ENCODE assay signal across 8 mouse cellular contexts in genomic region chr4:135872015-135872414, GRCm38 (mm10). TPM values are rescaled to one million over a fixed set of nuclear protein-coding genes. Genes with fewer than 3 reads are reported as not detected.
A peak's percentile ranks its signal among the peaks of the same experiment; 100 is the strongest.
DNase-seq lines count a peak whose midpoint lies in the region; ATAC-seq and TF ChIP-seq lines count a peak whose summit lies in the region.

No protein-coding gene starts in this region.

- H3K9ac ChIP-seq in embryonic facial prominence, embryonic 14.5 days (ENCODE audit: low read depth, low read length), result peak overlapping the region; percentile 91
- peak overlapping the region; percentile 92 for H3K9ac ChIP-seq in neural tube, embryonic 13.5 days

- H3K4me3 ChIP-seq in left cerebral cortex, adult 2 months, result peak overlapping the region; percentile 78
- H3K4me3 ChIP-seq in embryonic facial prominence, embryonic 14.5 days (ENCODE audit: low read depth, low read length), result peak overlapping the region; percentile 73
- H3K4me3 ChIP-seq in limb, embryonic 10.5 days, result peak overlapping the region; percentile 77
- peak overlapping the region; percentile 58 for H3K4me3 ChIP-seq in neural tube, embryonic 13.5 days

- H3K4me2 ChIP-seq in embryonic facial prominence, embryonic 14.5 days (ENCODE audit: low read depth, low read length), result peak overlapping the region; percentile 84
- peak overlapping the region; percentile 87 for H3K4me2 ChIP-seq in neural tube, embryonic 13.5 days

- peaks cover 44% of the 10 kb centered on the region for H3K4me1 ChIP-seq in embryonic facial prominence, embryonic 14.5 days (ENCODE audit: control insufficient read depth, insufficient read depth, low read length)
- peaks cover 53% of the 10 kb centered on the region for H3K4me1 ChIP-seq in limb, embryonic 10.5 days
- H3K4me1 ChIP-seq in neural tube, embryonic 13.5 days (replicated peaks), result peaks cover 56% of the 10 kb centered on the region

- 33% methylated on average over 3 of the region's 3 CpGs for WGBS in embryonic facial prominence, embryonic 14.5 days
- WGBS in limb, embryonic 10.5 days, result 70% methylated on average over 3 of the region's 3 CpGs
- WGBS in neural tube, embryonic 13.5 days, result 57% methylated on average over 3 of the region's 3 CpGs

- ATAC-seq in embryonic facial prominence, embryonic 14.5 days (ENCODE audit: low read depth), result no peak
- no peak for ATAC-seq in neural tube, embryonic 13.5 days (ENCODE audit: low read depth)

- no peak overlapping the region for H3K27ac ChIP-seq in left cerebral cortex, adult 2 months
- 0 out of 2 replicates have a peak overlapping the region, but pooled peaks have one; percentile 100 for H3K27ac ChIP-seq in embryonic facial prominence, embryonic 14.5 days (replicated peaks; ENCODE audit: low read depth, low read length)
- H3K27ac ChIP-seq in limb, embryonic 10.5 days, result peak overlapping the region; percentile 99
- peak overlapping the region; percentile 97; the same call in 1 of the 2 replicates for H3K27ac ChIP-seq in neural tube, embryonic 13.5 days (replicated peaks)

- no peaks in the 10 kb centered on the region for H3K9me3 ChIP-seq in embryonic facial prominence, embryonic 14.5 days (ENCODE audit: control insufficient read depth, low read length)
- H3K9me3 ChIP-seq in limb, embryonic 10.5 days (replicated peaks), result no peaks in the 10 kb centered on the region
- no peaks in the 10 kb centered on the region for H3K9me3 ChIP-seq in neural tube, embryonic 13.5 days

- TF ChIP-seq CTCF in left cerebral cortex, adult 2 months (IDR thresholded peaks at IDR 0.05), result no peak

- no peak for DNase-seq in left cerebral cortex, adult 2 months (ENCODE audit: extremely low spot score in 1 of 2, low spot score in 2 of 2)
- DNase-seq in left cerebral cortex, adult 11 months (ENCODE audit: low spot score), result no peak
- DNase-seq in embryonic facial prominence, embryonic 14.5 days (ENCODE audit: low spot score), result no peak
- no peak for DNase-seq in limb, embryonic 10.5 days (ENCODE audit: low spot score)
- DNase-seq in right cerebral cortex, postnatal 14 days, result no peak
- no peak for DNase-seq in urinary bladder, postnatal 4 days (ENCODE audit: low spot score in 2 of 2)
- no peak for DNase-seq in embryo, embryonic 10 days (ENCODE audit: low spot score)

- no peaks in the 10 kb centered on the region for H3K27me3 ChIP-seq in embryonic facial prominence, embryonic 14.5 days (replicated peaks; ENCODE audit: control insufficient read depth, insufficient read depth, low read length)
- no peaks in the 10 kb centered on the region for H3K27me3 ChIP-seq in limb, embryonic 10.5 days (ENCODE audit: low read depth, poor library complexity, severe bottlenecking)
- H3K27me3 ChIP-seq in neural tube, embryonic 13.5 days, result no peaks in the 10 kb centered on the region

- H3K36me3 ChIP-seq in embryonic facial prominence, embryonic 14.5 days (ENCODE audit: control insufficient read depth, insufficient read depth, low read length), result peaks cover 33% of the 10 kb centered on the region
- H3K36me3 ChIP-seq in limb, embryonic 10.5 days, result peaks cover 46% of the 10 kb centered on the region
- peaks cover 15% of the 10 kb centered on the region; the same call in 1 of the 2 replicates for H3K36me3 ChIP-seq in neural tube, embryonic 13.5 days

- intact Hi-C loops in left cerebral cortex, adult 2 months (cut with DNase I), result no loop called here

RNA-seq across cellular contexts. Expression of gene Pnrc2, which starts 1.6 kb away (rescaled TPM):
- 10 to 100 TPM; 41.1 to 41.7 TPM for total RNA-seq in left cerebral cortex, adult 2 months (2021)
- polyA plus RNA-seq in embryonic facial prominence, embryonic 14.5 days (2014; fragmentation: Nextera tagmentation; extraction: Ambion mirVana), result 158 and 162 TPM in 2 replicates
- 177 and 208 TPM in 2 replicates for polyA plus RNA-seq in limb, embryonic 10.5 days (2016; fragmentation: Nextera tagmentation; extraction: Ambion mirVana)
- 109 and 122 TPM in 2 replicates for polyA plus RNA-seq in neural tube, embryonic 13.5 days (2015; fragmentation: Nextera tagmentation; extraction: Ambion mirVana)

RNA-seq across cellular contexts. Expression of gene Srsf10, which starts 16.5 kb away (rescaled TPM):
- total RNA-seq in left cerebral cortex, adult 2 months (2021), result 10 to 100 TPM; 70.8 to 82.2 TPM
- 212 and 235 TPM in 2 replicates for polyA plus RNA-seq in embryonic facial prominence, embryonic 14.5 days (2014; fragmentation: Nextera tagmentation; extraction: Ambion mirVana)
- polyA plus RNA-seq in limb, embryonic 10.5 days (2016; fragmentation: Nextera tagmentation; extraction: Ambion mirVana), result 328 and 383 TPM in 2 replicates
- 198 and 233 TPM in 2 replicates for polyA plus RNA-seq in neural tube, embryonic 13.5 days (2015; fragmentation: Nextera tagmentation; extraction: Ambion mirVana)

RNA-seq across cellular contexts. Expression of gene Cnr2, which starts 23.2 kb away (rescaled TPM):
- total RNA-seq in left cerebral cortex, adult 2 months (2021), result under 1 TPM in 1 of 2 experiments, not detected in 1; 0.11 TPM
- polyA plus RNA-seq in embryonic facial prominence, embryonic 14.5 days (2014; fragmentation: Nextera tagmentation; extraction: Ambion mirVana), result 0.69 and 1.1 TPM in 2 replicates
- 0.38 and 0.53 TPM in 2 replicates for polyA plus RNA-seq in limb, embryonic 10.5 days (2016; fragmentation: Nextera tagmentation; extraction: Ambion mirVana)
- 0.12 and 0.25 TPM in 2 replicates for polyA plus RNA-seq in neural tube, embryonic 13.5 days (2015; fragmentation: Nextera tagmentation; extraction: Ambion mirVana)

RNA-seq across cellular contexts. Expression of gene Fuca1, which starts 48.5 kb away (rescaled TPM):
- 10 to 100 TPM; 34.9 to 37.9 TPM for total RNA-seq in left cerebral cortex, adult 2 months (2021)
- polyA plus RNA-seq in embryonic facial prominence, embryonic 14.5 days (2014; fragmentation: Nextera tagmentation; extraction: Ambion mirVana), result 70.2 and 79.5 TPM in 2 replicates
- 42.5 and 52.3 TPM in 2 replicates for polyA plus RNA-seq in limb, embryonic 10.5 days (2016; fragmentation: Nextera tagmentation; extraction: Ambion mirVana)
- polyA plus RNA-seq in neural tube, embryonic 13.5 days (2015; fragmentation: Nextera tagmentation; extraction: Ambion mirVana), result 53.8 and 63.6 TPM in 2 replicates
